Mouse (Mus musculus): ENCODE measurements at regions not wholly inside any gene's neighbourhood (a gene's known extent, or its start where the extent isn't known, plus 50 kb on each side); places are given as distances from the start of the nearest gene placed in this dataset.

DNA sequence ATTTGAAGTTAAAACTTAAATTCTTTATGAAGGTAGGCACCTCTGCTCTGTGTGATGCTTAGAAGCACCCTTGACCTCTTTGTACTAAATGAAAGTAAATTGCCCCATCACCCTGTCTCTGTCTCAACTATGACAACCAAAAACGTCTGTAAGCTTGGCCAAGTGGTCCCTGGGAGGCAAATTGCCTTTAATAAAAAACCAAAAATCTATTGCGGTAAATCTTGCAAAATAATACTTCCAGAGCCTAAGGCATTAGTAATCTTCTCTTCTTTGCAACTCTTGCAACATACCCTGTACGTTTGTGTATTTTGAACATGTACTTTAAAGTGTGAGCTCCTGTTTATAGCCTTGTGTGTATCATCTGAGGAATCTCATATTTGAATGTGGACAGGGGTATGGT, 77.4 kb upstream of the Kcnj16 start:
- DNase-seq: no peak

- DNase-seq: no peak
Measured at GRCm38 (mm10) chr11:110902918-110903317, 64.9 kb upstream of the Kcnj16 start.

Measured in gastrocnemius, postnatal 25 days (tissue).